Mouse (Mus musculus): ENCODE data around the gene Adamts16.

GRCm38 (mm10) chr13:70767462-70767861 is 74.1 kb downstream of the Adamts16 start:
- TF ChIP-seq CTCF (IDR thresholded peaks at IDR 0.05; ENCODE audit: insufficient read depth, low read length), result peak; percentile 28; the same call in 1 of the 2 replicates
- no peak for TF ChIP-seq POLR2A (IDR thresholded peaks at IDR 0.05; ENCODE audit: borderline replicate concordance, extremely low read depth, low read depth, low read length)
